Mouse (Mus musculus): ENCODE measurements around the gene Tmem200b. TPM values are rescaled to one million over a fixed set of nuclear protein-coding genes. Genes with fewer than 3 reads are reported as not detected.

The Tmem200b gene
- polyA plus RNA-seq (2021; fragmentation: Nextera tagmentation): 2.1 and 8.7 TPM in 2 replicates
- long read RNA-seq, experiment 1, transcript Tmem200b-201 (1 exons, 1,370 nt): major isoform, 8 of 8 reads
- long read RNA-seq, experiment 1, partial matches to known transcripts: 0 of 8 reads
- long read RNA-seq, experiment 1, other reads (novel, unspliced or antisense): 0 of 8 reads
- long read RNA-seq, experiment 2, partial matches to known transcripts: 0 of 2 reads
- long read RNA-seq, experiment 2, other reads (novel, unspliced or antisense): 0 of 2 reads

GRCm38 (mm10) chr4:131921461-131922346 lies at the start of gene Tmem200b:
Gene Tmem200b, plus strand, starts transcription at chr4:131921771.

GRCm38 (mm10) chr4:131873293-131874168 lies 48.0 kb upstream of the Tmem200b start, which contains the start of gene Srsf4:
Gene Srsf4, plus strand, starts transcription at chr4:131873617.

Other genes with a start within 250 kb of the Tmem200b start
- gene Ptpru, start 83.5 kb upstream of the Tmem200b start, polyA plus RNA-seq (2021; fragmentation: Nextera tagmentation): 8.2 and 9.9 TPM in 2 replicates
- gene Mecr, start 78.3 kb upstream of the Tmem200b start, polyA plus RNA-seq (2021; fragmentation: Nextera tagmentation): 19.2 and 21.5 TPM in 2 replicates
- 39.5 and 47.1 TPM in 2 replicates for gene Srsf4, start 48.2 kb upstream of the Tmem200b start, polyA plus RNA-seq (2021; fragmentation: Nextera tagmentation)
- 0.13 and 0.21 TPM in 2 replicates for gene Gm10300, start 152.9 kb downstream of the Tmem200b start, polyA plus RNA-seq (2021; fragmentation: Nextera tagmentation)
- gene Epb41, start 153.6 kb downstream of the Tmem200b start, polyA plus RNA-seq (2021; fragmentation: Nextera tagmentation): 5.7 and 7.3 TPM in 2 replicates
- gene Oprd1, start 222.7 kb downstream of the Tmem200b start, polyA plus RNA-seq (2021; fragmentation: Nextera tagmentation): 1.4 and 2.2 TPM in 2 replicates

All from left cerebral cortex, adult 6 months (tissue).